Mouse (Mus musculus) Patski (cell line): ENCODE measurements at regions not wholly inside any gene's neighbourhood (a gene's known extent, or its start where the extent isn't known, plus 50 kb on each side); places are given as distances from the start of the nearest gene placed in this dataset.
A peak's percentile ranks its signal among the peaks of the same experiment; 100 is the strongest.

Source experiments
- ATAC-seq: fragments of 100-300 bp; one replicate; pipeline ENCODE4 v1.8.0; 2021
- CTCF ChIA-PET: fragments of 350-600 bp; sonication (Branson Sonifier 250); formaldehyde crosslinking; loops from one replicate; lab custom pipeline; 2022; ENCODE audit warnings: inconsistent platforms; lab: Charles Lee
- POLR2A ChIA-PET: fragments of 350-600 bp; sonication (Branson Sonifier 250); formaldehyde crosslinking; loops from one replicate; lab custom pipeline; 2022; ENCODE audit warnings: antibody characterized with exemption, inconsistent platforms; lab: Charles Lee
- DNase-seq: peaks from one replicate; pipeline ENCODE4 v3.0.0-alpha.2; 2011; ENCODE audit warnings: low read depth, low spot score
- H3K27me3 ChIP-seq: fragments of 371-371 bp; one replicate; pipeline ENCODE4 v1.5.1; 2021
- CTCF ChIP-seq: fragments of 100-300 bp; IDR thresholded peaks from one replicate; pipeline ENCODE4 v1.5.1; 2021
- in situ Hi-C: fragments of 300-500 bp; cut with MboI; formaldehyde crosslinking; loops from 3 replicates; pipeline ENCODE4 v1.11.1; 2018; ENCODE audit warnings: low pct_unique_long_range_greater_than_20kb, mixed read lengths

DNA sequence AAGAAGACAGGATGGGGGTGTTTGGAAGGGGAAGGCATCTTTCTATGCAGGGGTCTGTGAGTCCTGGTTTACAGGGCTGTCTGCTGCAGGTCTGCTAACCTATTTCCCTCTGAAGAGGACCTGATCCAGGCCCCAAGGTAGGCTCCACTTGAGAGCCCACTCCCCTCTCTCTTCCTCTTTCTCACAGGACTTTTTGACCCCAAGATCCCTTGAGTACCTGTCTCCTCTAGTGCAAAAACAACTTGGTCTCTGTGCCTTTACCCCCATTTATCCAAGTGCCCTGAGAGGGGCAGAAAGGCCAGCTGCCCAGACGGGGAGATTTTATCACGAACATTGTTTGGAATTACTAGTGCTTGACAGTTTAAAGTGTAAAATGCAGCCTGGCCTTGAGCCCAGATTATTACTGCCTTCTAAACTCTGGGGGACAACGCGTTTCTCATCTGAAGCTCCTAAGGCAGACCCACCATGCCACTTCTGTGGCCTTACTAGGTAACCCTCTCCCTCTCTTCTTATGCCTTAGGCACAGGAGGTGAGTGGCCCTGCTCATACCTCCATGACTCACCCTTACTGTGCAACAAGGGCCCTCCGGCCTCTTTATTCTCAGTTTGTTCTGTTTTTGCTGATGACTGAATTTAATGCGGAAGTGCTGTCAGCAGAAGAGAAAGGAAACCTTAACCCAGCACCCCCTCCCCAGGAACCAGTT lies 117.8 kb downstream of the Tomm20 start:
- POLR2A ChIA-PET, result interaction anchor here (0.7 to 1.3 kb wide), 2 partner anchors 20 to 235 kb away, joined by 3 read pairs; no protein-coding TSS in a partner anchor
- no peak for TF ChIP-seq CTCF
- DNase-seq (no peak), ATAC-seq (no peak)
- in situ Hi-C loops, result no loop called here
- CTCF ChIA-PET, result interaction anchor here (0.7 to 1.5 kb wide), 3 partner anchors 21 to 93 kb away, joined by 3 to 4 read pairs (median 3); no protein-coding TSS in a partner anchor
- H3K27me3 ChIP-seq, result no peaks in the 10 kb centered on the region

DNA sequence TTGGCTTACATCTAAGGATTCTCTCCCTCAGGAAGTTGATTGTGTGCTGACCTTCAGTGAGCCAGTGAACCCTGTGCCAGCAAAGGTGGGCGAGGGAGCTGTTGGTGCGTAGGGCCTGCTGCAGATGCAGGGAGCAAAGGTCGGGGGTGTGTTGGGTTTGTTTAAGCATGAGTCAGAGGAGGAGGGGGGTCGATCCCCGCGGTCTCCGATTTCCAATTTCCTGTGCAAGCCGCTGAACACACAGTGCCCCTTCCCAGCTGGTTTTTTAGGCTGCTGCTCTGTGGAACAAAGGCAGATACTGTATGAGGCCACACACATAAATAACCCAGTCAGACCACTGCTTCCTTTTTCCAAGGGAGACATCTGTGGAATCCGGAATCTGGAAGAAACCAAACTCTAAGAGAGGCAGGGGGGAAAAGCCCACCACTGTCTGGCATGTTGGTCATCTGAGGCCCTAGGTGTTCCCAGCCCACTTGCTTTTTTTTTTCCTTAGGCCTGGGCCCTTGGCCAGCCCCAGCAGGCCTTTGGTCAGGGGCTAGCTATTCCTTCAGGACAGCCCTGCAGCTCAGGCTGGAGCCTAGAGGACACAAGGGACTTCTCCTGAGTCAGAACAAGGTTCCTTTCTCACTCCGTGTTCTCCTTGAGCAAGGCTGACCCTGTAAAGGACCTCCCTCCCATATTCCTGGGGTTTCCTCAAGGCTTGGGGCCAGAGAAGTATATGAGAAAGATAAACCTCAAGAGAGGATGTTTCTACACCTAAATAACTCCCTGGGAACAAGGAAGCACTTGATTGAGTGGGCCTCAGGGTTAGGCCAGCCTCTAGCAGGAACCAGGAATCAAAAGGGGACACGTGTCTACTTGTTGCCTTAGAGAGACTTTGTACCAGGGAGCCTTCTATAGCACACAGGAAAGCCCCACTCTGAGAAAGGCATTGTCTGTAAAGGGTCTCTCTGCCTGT lies 119.0 kb downstream of the Tomm20 start:
- POLR2A ChIA-PET, result interaction anchor here (0.6 to 1.2 kb wide), 4 partner anchors 18 to 268 kb away, joined by 3 to 6 read pairs (median 3); no protein-coding TSS in a partner anchor
- no peaks in the 10 kb centered on the region for H3K27me3 ChIP-seq
- no peak for TF ChIP-seq CTCF

DNA sequence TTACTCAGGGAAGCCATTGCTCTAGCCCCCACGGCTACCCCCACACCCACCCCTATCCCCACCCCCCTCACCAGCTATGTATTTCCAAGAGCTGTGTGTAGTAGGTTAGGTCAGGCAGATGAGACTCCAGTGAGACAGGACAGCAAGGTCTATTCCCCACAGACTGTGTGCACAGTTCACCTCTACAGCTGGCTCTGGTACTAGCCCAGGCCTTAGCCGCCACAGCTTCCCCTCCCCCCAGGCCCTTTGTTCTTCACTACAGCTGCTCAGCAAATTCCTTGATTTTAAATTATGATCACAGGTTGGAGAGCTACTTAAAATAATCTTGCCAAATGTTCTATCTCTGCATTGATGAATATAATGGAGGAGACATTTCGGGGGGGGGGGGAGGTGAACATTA lies 119.8 kb downstream of the Tomm20 start:
- ChIA-PET POLR2A (interaction anchor here (0.6 to 1.2 kb wide), 3 partner anchors 17 to 267 kb away, joined by 3 to 6 read pairs (median 3); no protein-coding TSS in a partner anchor), CTCF (interaction anchor here (0.6 to 2.6 kb wide), 6 partner anchors 13 to 95 kb away, joined by 3 to 9 read pairs (median 3); no protein-coding TSS in a partner anchor)
- DNase-seq (no peak), ATAC-seq (no peak)
- in situ Hi-C loops, result no loop called here
- H3K27me3 ChIP-seq, result no peaks in the 10 kb centered on the region
- no peak for TF ChIP-seq CTCF

More for the DNA sequence above, 119.0 kb downstream of the Tomm20 start:
- DNase-seq (no peak), ATAC-seq (peak; percentile 78)
- CTCF ChIA-PET, result interaction anchor here (0.6 to 2.6 kb wide), 5 partner anchors 13 to 94 kb away, joined by 3 to 9 read pairs (median 3); no protein-coding TSS in a partner anchor
- in situ Hi-C loops, result no loop called here

DNA sequence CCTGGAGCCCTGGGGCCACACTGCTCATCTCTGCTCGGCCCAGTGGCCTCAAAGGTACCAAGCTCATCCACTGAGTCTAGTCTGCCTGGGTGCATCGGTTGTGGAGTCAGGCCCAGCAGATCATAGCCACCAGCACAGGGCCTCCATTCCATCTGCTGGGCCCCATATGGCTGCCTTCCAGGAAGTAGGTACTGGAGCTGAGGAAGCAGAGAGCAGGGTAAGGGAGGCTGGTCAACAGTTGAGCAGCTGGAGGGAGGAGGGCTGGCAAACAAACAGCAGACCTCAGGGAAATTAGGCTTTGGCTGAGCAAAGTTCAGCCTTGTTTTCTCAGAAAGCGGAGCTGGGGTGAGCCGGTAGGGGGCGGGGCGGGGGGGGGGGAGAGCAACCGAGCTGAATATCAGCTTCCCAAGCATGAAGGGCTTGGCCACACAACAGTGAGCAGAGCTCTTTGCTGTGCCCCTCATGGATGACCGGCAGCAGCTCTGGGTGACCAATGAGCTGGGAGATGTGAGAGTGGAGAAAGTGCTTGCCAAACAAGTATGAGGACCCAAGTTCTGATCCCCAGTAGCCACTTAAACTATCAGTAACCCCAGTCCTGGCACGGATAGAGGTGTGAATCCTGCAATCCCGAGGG lies 121.0 kb downstream of the Tomm20 start:
- POLR2A ChIA-PET, result interaction anchor here (0.6 to 1.2 kb wide), 2 partner anchors 24 to 232 kb away, joined by 3 to 4 read pairs; no protein-coding TSS in a partner anchor
- ATAC-seq, result no peak
- CTCF ChIA-PET, result interaction anchor here (1.1 to 2.6 kb wide), 3 partner anchors 14 to 89 kb away, joined by 3 to 9 read pairs (median 7); no protein-coding TSS in a partner anchor
- in situ Hi-C loops, result no loop called here
- H3K27me3 ChIP-seq, result no peaks in the 10 kb centered on the region
- no peak for DNase-seq
- no peak for TF ChIP-seq CTCF

DNA sequence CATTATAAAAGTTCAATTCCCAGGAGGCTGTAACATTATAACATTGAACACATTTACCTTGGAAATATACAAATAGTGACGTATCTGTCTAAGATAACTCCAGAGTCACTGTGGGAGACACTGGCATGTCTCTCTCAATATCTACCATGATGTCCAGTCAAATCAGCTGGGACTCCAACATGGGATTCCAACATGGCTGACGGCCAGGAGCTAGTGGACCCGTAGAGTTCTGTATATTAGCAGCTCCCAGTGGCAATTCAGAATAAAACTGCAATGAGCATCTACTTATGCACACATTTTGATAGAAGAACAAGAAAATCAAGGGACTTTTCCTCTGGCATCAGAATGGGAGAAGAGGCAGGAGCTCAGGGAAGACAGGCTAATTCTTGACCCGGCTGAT lies 123.4 kb downstream of the Tomm20 start:
- TF ChIP-seq CTCF, result no peak
- in situ Hi-C loops, result no loop called here
- no peak for ATAC-seq
- ChIA-PET CTCF (interaction anchor here (0.8 kb wide), 1 partner anchor 9 kb away, joined by 4 read pairs; no protein-coding TSS in a partner anchor), POLR2A (no interaction called here)
- no peaks in the 10 kb centered on the region for H3K27me3 ChIP-seq
- no peak for DNase-seq

DNA sequence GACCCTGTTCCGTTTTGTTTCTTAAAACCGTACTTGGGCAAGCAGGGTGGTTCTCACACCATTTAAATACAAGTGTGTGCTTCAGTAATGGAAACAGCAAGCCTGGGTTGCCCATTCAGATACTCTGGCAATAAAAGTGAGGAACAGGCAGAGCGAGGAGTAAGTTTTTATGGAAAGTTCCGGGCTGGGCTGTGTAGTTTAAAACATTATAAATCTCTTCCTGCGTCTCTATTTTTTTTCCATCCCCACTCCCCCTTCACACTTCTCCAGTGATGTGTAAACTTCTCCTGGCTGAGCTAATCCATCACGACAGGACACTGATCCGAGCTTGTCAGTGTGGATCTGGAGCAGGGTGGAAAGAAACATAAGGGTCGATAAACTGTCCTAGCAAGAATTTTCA lies 124.4 kb downstream of the Tomm20 start:
- in situ Hi-C loops, result no loop called here
- POLR2A ChIA-PET, result no interaction called here

DNA sequence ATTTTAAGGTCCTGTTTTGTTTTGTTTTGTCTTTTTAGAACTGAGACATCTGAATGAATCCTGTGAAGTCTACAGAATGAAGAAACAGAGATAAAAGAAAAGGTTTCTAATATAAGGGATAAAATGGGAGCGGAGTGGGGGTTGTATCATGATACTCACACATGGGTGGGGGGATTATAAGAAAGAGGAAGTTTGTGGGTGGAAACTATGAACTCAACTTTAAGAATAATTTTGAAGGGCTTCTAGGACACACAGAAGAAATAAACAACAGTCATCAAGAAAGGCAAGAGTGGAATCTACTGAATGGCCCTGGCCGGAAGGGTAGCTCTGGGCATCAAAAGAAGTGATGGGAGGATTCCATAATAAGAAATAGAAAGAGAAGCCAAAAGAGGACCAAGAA lies 125.1 kb downstream of the Tomm20 start:
- in situ Hi-C loops, result no loop called here
- ChIA-PET CTCF (interaction anchor here (1.2 kb wide), 1 partner anchor 13 kb away, joined by 3 read pairs; no protein-coding TSS in a partner anchor), POLR2A (no interaction called here)

More for the DNA sequence above, 124.4 kb downstream of the Tomm20 start:
- CTCF ChIA-PET, result interaction anchor here (1.1 kb wide), 1 partner anchor 83 kb away, joined by 3 read pairs; no protein-coding TSS in a partner anchor
- DNase-seq (no peak), ATAC-seq (no peak)
- H3K27me3 ChIP-seq, result no peaks in the 10 kb centered on the region
- TF ChIP-seq CTCF, result no peak

DNA sequence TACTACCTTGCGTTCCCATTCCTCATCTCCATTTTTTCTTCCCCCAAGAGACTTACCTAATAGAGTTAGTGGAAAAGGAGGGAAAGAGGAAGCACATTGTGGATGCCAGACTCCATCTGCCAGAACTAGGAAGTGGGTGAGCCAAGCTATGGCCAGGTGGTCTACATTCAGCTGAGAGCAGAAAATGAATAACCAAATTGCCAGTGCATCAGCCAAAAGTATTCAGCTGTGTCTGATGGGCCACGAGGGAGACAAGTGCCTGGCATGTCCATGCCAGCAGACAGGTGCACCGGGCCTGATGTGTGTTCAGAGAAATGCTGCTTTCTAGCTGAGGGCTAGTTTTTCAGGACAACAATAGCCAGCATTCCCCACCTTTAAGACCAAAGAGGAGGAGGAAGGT lies 126.4 kb downstream of the Tomm20 start:
- POLR2A ChIA-PET, result no interaction called here
- no peaks in the 10 kb centered on the region for H3K27me3 ChIP-seq
- DNase-seq (no peak), ATAC-seq (no peak)
- in situ Hi-C loops, result no loop called here
- CTCF ChIA-PET, result interaction anchor here (0.8 to 1.2 kb wide), 2 partner anchors 24 to 166 kb away, joined by 3 read pairs; no protein-coding TSS in a partner anchor
- TF ChIP-seq CTCF, result no peak

More for the DNA sequence above, 125.1 kb downstream of the Tomm20 start:
- no peak for TF ChIP-seq CTCF
- ATAC-seq (no peak), DNase-seq (no peak)
- H3K27me3 ChIP-seq, result no peaks in the 10 kb centered on the region

DNA sequence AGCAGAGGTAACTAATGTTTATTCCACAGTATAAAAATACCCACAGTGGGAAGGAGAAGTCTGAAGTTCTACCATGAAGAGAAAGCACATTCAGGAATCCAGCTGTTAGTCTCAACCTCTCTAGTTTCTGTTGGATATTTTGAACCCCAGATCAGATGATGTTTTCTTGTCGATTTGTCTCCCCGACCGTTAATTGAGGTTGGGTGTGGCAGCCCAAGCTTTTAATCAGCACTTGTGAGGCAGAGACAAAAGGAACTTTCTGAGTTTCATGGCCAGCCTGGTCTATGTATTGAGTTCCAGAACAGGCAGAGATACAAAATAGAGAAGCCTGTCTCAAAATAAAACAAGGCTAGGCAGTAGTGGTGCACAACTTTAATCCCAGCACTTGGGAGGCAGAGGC lies 129.5 kb downstream of the Tomm20 start:
- TF ChIP-seq CTCF, result no peak
- POLR2A ChIA-PET, result no interaction called here
- DNase-seq (no peak), ATAC-seq (no peak)
- H3K27me3 ChIP-seq, result no peaks in the 10 kb centered on the region
- CTCF ChIA-PET, result no interaction called here
- in situ Hi-C loops, result no loop called here
